Mouse (Mus musculus): ENCODE data around the gene Gm5771. TPM values are rescaled to one million over a fixed set of nuclear protein-coding genes. Genes with fewer than 3 reads are reported as not detected.
"Not testable (repeated sequence)": the region's sequence is repeated elsewhere in the genome, so short reads cannot be mapped to it uniquely, and the experiment has no call there.

The Gm5771 gene
- polyA plus RNA-seq (2015; fragmentation: Nextera tagmentation; extraction: Ambion mirVana), result not detected in 2 replicates

- H3K27me3 ChIP-seq (replicated peaks); H3K4me3 ChIP-seq; H3K4me2 ChIP-seq; H3K9me3 ChIP-seq; H3K27ac ChIP-seq; H3K4me1 ChIP-seq; H3K36me3 ChIP-seq (replicated peaks); ATAC-seq (replicated peaks); H3K9ac ChIP-seq: not testable (repeated sequence)
Measured at GRCm38 (mm10) chr6:41392056-41392455, at the start of gene Gm5771. Gene Gm5771, plus strand, starts transcription at chr6:41392356.

GRCm38 (mm10) chr6:41353932-41354331, 38.2 kb upstream of the Gm5771 start, which contains the start of gene Try10:
Gene Try10, plus strand, starts transcription at chr6:41354105.
- H3K4me3 ChIP-seq, result no peak within 1 kb of the TSS
- H3K36me3 ChIP-seq (replicated peaks), result no peaks in the 10 kb centered on the region
- no peak for ATAC-seq (replicated peaks)
- no peak within 1 kb of the TSS for H3K4me2 ChIP-seq
- no peaks in the 10 kb centered on the region for H3K4me1 ChIP-seq
- no peak within 1 kb of the TSS for H3K27ac ChIP-seq
- no peaks in the 10 kb centered on the region for H3K27me3 ChIP-seq (replicated peaks)
- no peak within 1 kb of the TSS for H3K9ac ChIP-seq
- WGBS, result 83% methylated on average over 2 of the region's 2 CpGs
- no peaks in the 10 kb centered on the region for H3K9me3 ChIP-seq

GRCm38 (mm10) chr6:41373772-41374171, 18.4 kb upstream of the Gm5771 start:
- not testable (repeated sequence) for H3K27me3 ChIP-seq (replicated peaks); H3K4me2 ChIP-seq; H3K4me1 ChIP-seq; H3K4me3 ChIP-seq; H3K9ac ChIP-seq; H3K9me3 ChIP-seq; H3K27ac ChIP-seq; H3K36me3 ChIP-seq (replicated peaks); ATAC-seq (replicated peaks)
- 85% methylated on average over 2 of the region's 2 CpGs for WGBS

GRCm38 (mm10) chr6:41377578-41377977, 14.6 kb upstream of the Gm5771 start, which contains the start of gene Prss3:
Gene Prss3, minus strand, starts transcription at chr6:41377678.
- H3K9me3 ChIP-seq; H3K4me2 ChIP-seq; ATAC-seq (replicated peaks); H3K4me1 ChIP-seq; H3K9ac ChIP-seq; H3K36me3 ChIP-seq (replicated peaks); H3K4me3 ChIP-seq; H3K27me3 ChIP-seq (replicated peaks); H3K27ac ChIP-seq: not testable (repeated sequence)

GRCm38 (mm10) chr6:41386781-41387180, 5.4 kb upstream of the Gm5771 start:
- 64% methylated on average over 2 of the region's 2 CpGs for WGBS
- Histone ChIP-seq H3K4me2 (no peak overlapping the region), H3K9ac (no peak overlapping the region), H3K27ac (no peak overlapping the region), H3K27me3 (replicated peaks) (no peaks in the 10 kb centered on the region), H3K4me3 (no peak overlapping the region), H3K4me1 (no peaks in the 10 kb centered on the region), H3K9me3 (no peaks in the 10 kb centered on the region), H3K36me3 (replicated peaks) (no peaks in the 10 kb centered on the region)
- no peak for ATAC-seq (replicated peaks)

- H3K27ac ChIP-seq; H3K27me3 ChIP-seq (replicated peaks); H3K9ac ChIP-seq; ATAC-seq (replicated peaks); H3K36me3 ChIP-seq (replicated peaks); H3K4me2 ChIP-seq; H3K9me3 ChIP-seq; H3K4me1 ChIP-seq; H3K4me3 ChIP-seq: not testable (repeated sequence)
- WGBS, result 71% methylated on average over 1 of the region's 1 CpGs
Measured at GRCm38 (mm10) chr6:41391640-41392039, 516 bp upstream of the Gm5771 start.

GRCm38 (mm10) chr6:41442261-41442660, 50.1 kb downstream of the Gm5771 start:
- not testable (repeated sequence) for H3K4me1 ChIP-seq; H3K36me3 ChIP-seq (replicated peaks); H3K9me3 ChIP-seq; H3K4me2 ChIP-seq; ATAC-seq (replicated peaks); H3K27ac ChIP-seq; H3K27me3 ChIP-seq (replicated peaks); H3K4me3 ChIP-seq; H3K9ac ChIP-seq
- 94% methylated on average over 2 of the region's 2 CpGs for WGBS

GRCm38 (mm10) chr6:41446045-41446444, 53.9 kb downstream of the Gm5771 start, which contains the start of gene Gm10334:
Gene Gm10334, minus strand, starts transcription at chr6:41446145.
- not testable (repeated sequence) for H3K9ac ChIP-seq; H3K9me3 ChIP-seq; ATAC-seq (replicated peaks); H3K4me1 ChIP-seq; H3K4me3 ChIP-seq; H3K36me3 ChIP-seq (replicated peaks); H3K4me2 ChIP-seq; H3K27me3 ChIP-seq (replicated peaks); H3K27ac ChIP-seq

Other genes starting within 250 kb of the Gm5771 start
- not detected in 2 replicates for gene Try4, start 90.1 kb upstream of the Gm5771 start, polyA plus RNA-seq (2015; fragmentation: Nextera tagmentation; extraction: Ambion mirVana)
- not detected in 2 replicates for gene Try5, start 75.5 kb upstream of the Gm5771 start, polyA plus RNA-seq (2015; fragmentation: Nextera tagmentation; extraction: Ambion mirVana)
- not detected in 2 replicates for gene Try10, start 38.3 kb upstream of the Gm5771 start, polyA plus RNA-seq (2015; fragmentation: Nextera tagmentation; extraction: Ambion mirVana)
- not detected in 2 replicates for gene Prss3, start 14.7 kb upstream of the Gm5771 start, polyA plus RNA-seq (2015; fragmentation: Nextera tagmentation; extraction: Ambion mirVana)
- not detected in 2 replicates for gene Gm10334, start 53.8 kb downstream of the Gm5771 start, polyA plus RNA-seq (2015; fragmentation: Nextera tagmentation; extraction: Ambion mirVana)
- not detected in 2 replicates for gene Prss1, start 66.6 kb downstream of the Gm5771 start, polyA plus RNA-seq (2015; fragmentation: Nextera tagmentation; extraction: Ambion mirVana)
- gene Prss2, start 129.4 kb downstream of the Gm5771 start, polyA plus RNA-seq (2015; fragmentation: Nextera tagmentation; extraction: Ambion mirVana), result not detected in 2 replicates
- 43.7 and 44.2 TPM in 2 replicates for gene Ephb6, start 213.1 kb downstream of the Gm5771 start, polyA plus RNA-seq (2015; fragmentation: Nextera tagmentation; extraction: Ambion mirVana)
- 0.89 and 1.3 TPM in 2 replicates for gene Trpv6, start 244.0 kb downstream of the Gm5771 start, polyA plus RNA-seq (2015; fragmentation: Nextera tagmentation; extraction: Ambion mirVana)